Mouse (Mus musculus) brown adipose tissue, adult 24 weeks (tissue): ENCODE data around the gene Ccdc183. TPM values are rescaled to one million over a fixed set of nuclear protein-coding genes. Genes with fewer than 3 reads are reported as not detected.

Experiments used
- H3K27ac ChIP-seq: fragments of 200-500 bp; replicated peaks from 2 replicates; pipeline ENCODE4 v1.5.1; 2012; ENCODE audit warnings: low read depth, mild to moderate bottlenecking, low read length
- H3K4me1 ChIP-seq: fragments of 200-500 bp; 2 replicates; pipeline ENCODE4 v1.6.1; 2012; ENCODE audit warnings: low read length, mixed read lengths; ENCODE audit not compliant: control insufficient read depth, insufficient read depth, insufficient read length
- H3K4me3 ChIP-seq: fragments of 200-500 bp; 2 replicates; pipeline ENCODE4 v1.5.1; 2012; ENCODE audit warnings: low read depth, mild to moderate bottlenecking, low read length, moderate library complexity; ENCODE audit not compliant: insufficient read depth
- polyA plus RNA-seq: library from polyadenylated mRNA; stranded (reverse); fragments of >200 nt; gene quantifications from 2 replicates; pipeline ENCODE4 v1.2.4, GENCODE M21; 2012; ENCODE audit not compliant: missing spikeins, insufficient read depth, insufficient read length

Ccdc183 gene
- polyA plus RNA-seq, 1 experiment, result not detected

- H3K4me3 ChIP-seq, result no peak overlapping the region
- no peaks in the 10 kb centered on the region for H3K4me1 ChIP-seq
These were observed 31.9 kb downstream of the Ccdc183 start for GRCm38 (mm10) chr2:25585601-25586000.

GRCm38 (mm10) chr2:25584856-25585255 lies 32.6 kb downstream of the Ccdc183 start:
- no peak overlapping the region for H3K4me3 ChIP-seq
- no peaks in the 10 kb centered on the region for H3K4me1 ChIP-seq
- no peak overlapping the region for H3K27ac ChIP-seq

More at GRCm38 (mm10) chr2:25585601-25586000, 31.9 kb downstream of the Ccdc183 start:
- no peak overlapping the region for H3K27ac ChIP-seq

DNA sequence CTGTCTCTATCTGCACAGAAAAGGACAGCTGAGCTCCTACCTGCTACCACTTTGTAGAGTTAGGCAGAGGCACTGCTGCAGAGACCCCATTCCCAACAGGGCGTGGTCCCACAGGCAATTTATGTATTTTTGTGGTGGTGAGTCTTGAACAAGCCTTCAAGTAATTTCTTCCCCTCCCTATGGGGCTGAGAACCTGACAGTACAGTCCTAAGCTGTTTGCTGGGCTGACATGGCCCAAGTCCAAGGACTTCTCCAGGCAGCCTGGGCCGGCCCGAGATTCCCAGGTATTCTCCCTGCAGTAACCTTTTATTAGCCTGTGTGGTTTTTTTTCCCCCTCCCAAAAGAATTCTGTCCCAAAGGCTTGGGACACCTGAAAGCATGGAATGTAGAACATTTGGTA lies 33.3 kb downstream of the Ccdc183 start:
- H3K4me1 ChIP-seq, result no peaks in the 10 kb centered on the region; the same call in 1 of the 2 replicates
- no peak overlapping the region for H3K27ac ChIP-seq
- H3K4me3 ChIP-seq, result no peak overlapping the region

DNA sequence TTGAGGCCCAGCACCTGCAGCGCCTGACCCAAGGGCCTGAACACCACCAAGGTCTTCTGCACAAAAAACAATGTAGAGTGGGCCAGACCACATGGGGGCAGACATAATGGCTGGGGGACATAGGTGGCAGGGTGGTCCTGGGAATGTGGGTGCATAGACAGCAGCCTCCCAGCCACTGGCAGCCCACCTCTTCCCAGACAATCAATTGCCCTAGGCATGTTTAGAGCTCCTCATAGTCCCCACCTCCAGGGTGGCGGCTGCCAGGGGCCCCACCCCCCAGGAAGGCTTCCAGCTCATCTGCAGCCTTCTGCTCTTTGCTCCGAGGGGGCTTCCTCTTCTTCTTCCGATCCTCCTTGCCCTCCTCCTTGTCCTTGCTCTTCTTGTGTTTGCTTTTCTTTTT lies 33.9 kb downstream of the Ccdc183 start:
- Histone ChIP-seq H3K27ac (no peak overlapping the region), H3K4me1 (no peaks in the 10 kb centered on the region; the same call in 1 of the 2 replicates), H3K4me3 (no peak overlapping the region)

DNA sequence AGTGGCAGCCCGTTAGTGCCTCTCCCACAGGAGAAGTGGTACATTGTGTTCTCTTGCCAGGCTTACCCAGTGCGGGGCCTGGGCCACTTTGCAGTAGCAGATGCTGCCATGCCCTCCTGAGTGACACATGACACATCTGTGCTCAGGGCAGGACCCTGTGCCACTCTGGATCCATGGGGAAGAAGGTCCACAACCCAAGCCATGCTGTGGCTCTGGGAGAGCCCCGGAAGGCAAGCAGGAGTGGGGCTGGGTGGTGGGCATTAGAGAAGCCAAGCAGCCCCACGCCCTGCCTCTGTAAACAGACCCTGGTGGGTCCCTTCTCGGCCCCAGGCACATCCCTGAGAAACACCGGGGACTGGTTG lies 34.4 kb downstream of the Ccdc183 start:
- Histone ChIP-seq H3K4me1 (no peaks in the 10 kb centered on the region; the same call in 1 of the 2 replicates), H3K4me3 (no peak overlapping the region), H3K27ac (no peak overlapping the region)

DNA sequence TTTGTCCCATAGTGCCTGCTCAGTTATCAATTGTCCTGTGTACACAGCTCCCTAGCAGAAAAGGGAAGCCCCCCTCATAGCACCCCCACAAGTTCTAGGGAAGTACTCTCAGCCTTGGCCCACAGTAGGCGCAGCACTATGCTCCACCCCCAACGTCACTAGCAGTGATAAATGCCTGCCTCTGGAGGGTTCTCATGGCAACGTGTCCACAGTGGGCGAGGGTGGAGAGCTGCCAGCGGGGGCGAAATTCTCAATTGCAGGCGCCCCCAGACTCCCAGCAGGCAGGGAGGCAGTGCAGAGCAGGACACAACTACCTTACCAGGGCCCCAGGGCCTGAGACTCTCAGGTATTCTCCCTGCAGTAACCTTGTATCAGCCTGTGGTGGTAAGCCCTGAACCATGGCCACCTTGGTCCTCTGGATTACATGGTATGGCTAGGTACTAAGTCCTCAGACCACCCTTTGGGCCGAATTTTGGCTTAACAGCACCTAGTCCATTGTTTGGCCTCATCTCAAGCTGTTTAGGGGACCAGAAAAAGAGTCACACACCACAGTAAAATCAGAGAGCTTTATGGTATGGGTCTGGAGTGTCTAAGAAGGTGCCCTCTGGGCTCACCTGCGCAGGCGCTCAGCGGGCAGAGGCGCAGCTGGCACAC lies 34.9 kb downstream of the Ccdc183 start:
- H3K4me1 ChIP-seq, result no peaks in the 10 kb centered on the region; the same call in 1 of the 2 replicates
- no peak overlapping the region for H3K27ac ChIP-seq
- no peak overlapping the region for H3K4me3 ChIP-seq

DNA sequence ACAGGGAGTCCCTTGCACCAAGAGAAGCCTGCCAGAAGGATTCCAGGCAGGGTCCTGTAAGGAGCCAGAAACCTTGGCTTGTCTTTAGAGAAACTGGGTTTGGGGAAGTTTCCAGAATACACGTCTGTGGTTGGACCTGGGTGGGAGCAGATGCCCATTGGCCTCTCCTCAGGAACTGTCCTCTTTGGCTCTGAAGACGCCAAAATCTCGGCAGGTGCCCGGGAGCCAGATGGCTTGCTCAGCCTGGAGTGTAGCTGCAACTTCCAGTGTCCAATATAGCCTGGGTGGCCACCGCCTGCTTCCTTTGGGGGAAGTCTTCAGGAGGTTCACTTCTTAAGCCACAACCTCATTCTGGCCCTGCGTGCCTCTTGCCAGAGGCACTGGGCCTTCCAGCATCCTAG lies 35.6 kb downstream of the Ccdc183 start:
- H3K27ac ChIP-seq, result no peak overlapping the region
- H3K4me3 ChIP-seq, result no peak overlapping the region
- H3K4me1 ChIP-seq, result no peaks in the 10 kb centered on the region; the same call in 1 of the 2 replicates

- H3K27ac ChIP-seq, result no peak within 1 kb of the TSS
- H3K4me1 ChIP-seq, result no peaks in the 10 kb centered on the region; the same call in 1 of the 2 replicates
These were observed 36.1 kb downstream of the Ccdc183 start, which contains the start of gene Ajm1 for GRCm38 (mm10) chr2:25581294-25581864. Ajm1 (minus strand) TSS chr2:25581757.

DNA sequence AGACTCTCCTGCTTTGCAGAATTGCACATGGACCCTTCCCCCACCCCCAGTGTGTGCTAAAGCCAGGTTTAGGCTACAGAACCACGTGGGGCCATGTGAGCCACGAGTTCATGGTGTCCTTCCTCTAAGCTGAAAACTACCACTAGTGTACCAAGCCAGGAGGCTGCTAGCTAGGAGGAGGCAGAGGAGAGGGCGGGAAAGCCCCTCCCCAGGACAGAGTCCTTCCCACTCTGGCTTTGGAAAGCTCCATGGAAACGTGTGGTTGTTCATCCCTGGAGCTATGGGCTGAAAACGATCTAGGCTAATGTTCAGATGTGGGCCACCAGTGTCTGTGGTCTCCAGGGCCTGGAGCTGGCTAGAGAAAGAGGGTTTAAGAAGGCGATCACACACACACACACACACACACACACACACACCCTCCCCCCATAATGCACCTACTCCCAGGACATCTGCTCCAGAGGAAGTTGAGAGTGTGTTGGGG lies 36.8 kb downstream of the Ccdc183 start:
- Histone ChIP-seq H3K27ac (no peak overlapping the region), H3K4me3 (no peak overlapping the region), H3K4me1 (peaks cover under 1% of the 10 kb centered on the region; the same call in 1 of the 2 replicates)

More at GRCm38 (mm10) chr2:25581294-25581864, 36.1 kb downstream of the Ccdc183 start, which contains the start of gene Ajm1:
- H3K4me3 ChIP-seq, result no peak within 1 kb of the TSS

GRCm38 (mm10) chr2:25579737-25580460 lies 37.6 kb downstream of the Ccdc183 start:
- Histone ChIP-seq H3K4me3 (peak overlapping the region; percentile 7), H3K27ac (no peak overlapping the region), H3K4me1 (peaks cover 3% of the 10 kb centered on the region; the same call in 1 of the 2 replicates)

GRCm38 (mm10) chr2:25578796-25579736 lies 38.4 kb downstream of the Ccdc183 start:
- Histone ChIP-seq H3K4me3 (peak overlapping the region; percentile 7), H3K4me1 (peaks cover 3% of the 10 kb centered on the region; the same call in 1 of the 2 replicates), H3K27ac (no peak overlapping the region)

GRCm38 (mm10) chr2:25577951-25578795 lies 39.3 kb downstream of the Ccdc183 start:
- Histone ChIP-seq H3K4me3 (peak overlapping the region; percentile 34), H3K27ac (no peak overlapping the region), H3K4me1 (peaks cover 3% of the 10 kb centered on the region; the same call in 1 of the 2 replicates)

DNA sequence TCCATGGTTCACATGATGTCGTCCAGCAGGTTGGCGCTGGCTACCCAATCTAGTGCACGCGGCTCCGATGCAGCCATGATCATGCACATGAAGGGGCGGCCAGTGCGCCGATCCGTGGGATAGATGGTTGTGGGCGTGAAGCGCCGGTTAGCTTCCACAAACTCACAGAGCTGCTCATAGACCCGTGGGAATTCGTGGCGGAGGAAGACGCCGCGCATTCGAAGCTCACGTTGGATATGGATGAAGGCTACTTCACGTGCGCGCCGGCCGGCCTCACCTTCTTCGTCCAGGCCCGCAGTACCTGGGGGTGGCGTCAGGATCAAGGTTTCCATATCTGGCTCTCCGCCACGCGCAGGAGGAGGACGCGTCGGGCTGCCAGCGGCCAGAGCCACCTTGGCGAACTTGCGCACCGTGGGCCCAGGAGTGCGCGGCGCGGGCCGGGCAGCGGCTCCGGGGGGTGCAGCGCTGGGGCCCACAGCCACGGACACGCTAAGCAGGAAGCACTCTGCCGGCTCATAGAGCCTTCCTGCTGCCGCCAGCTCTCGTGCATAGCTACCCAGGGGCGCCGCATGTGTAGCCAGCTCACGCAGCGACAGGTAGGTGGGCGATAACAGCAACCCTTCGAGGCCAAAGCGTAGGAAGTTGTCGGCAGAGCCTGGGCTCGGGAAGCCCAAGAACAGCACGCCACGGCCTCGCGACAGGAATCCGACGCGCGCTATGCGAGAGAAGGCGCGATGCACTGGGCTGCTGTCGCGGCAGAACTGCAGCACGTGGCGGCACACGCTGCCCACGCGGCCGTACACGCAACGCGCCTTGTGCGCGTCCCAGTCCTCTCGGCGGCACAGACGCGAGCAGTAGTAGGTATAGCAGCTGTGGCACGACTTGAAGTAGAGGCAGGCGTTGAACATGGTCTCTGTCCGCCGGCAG lies 40.2 kb downstream of the Ccdc183 start:
- Histone ChIP-seq H3K4me1 (peaks cover 3% of the 10 kb centered on the region; the same call in 1 of the 2 replicates), H3K4me3 (peak overlapping the region; percentile 34), H3K27ac (no peak overlapping the region)
